Mouse (Mus musculus): ENCODE data around the gene Tex13b. TPM values are rescaled to one million over a fixed set of nuclear protein-coding genes. Genes with fewer than 3 reads are reported as not detected.

Gene Tex13b
- polyA plus RNA-seq, 1 experiment from 2014 or later = not detected

GRCm38 (mm10) chrX:140822295-140822694 is 9.1 kb upstream of the Tex13b start:
- H3K9me3 ChIP-seq (ENCODE audit: control insufficient read depth, low read length) = no peaks in the 10 kb centered on the region
- WGBS = 61% methylated on average over 17 of the region's 17 CpGs
- no peak overlapping the region for H3K27ac ChIP-seq (ENCODE audit: low read length)
- no peaks in the 10 kb centered on the region for H3K4me1 ChIP-seq (replicated peaks; ENCODE audit: control insufficient read depth, insufficient read depth, low read length)
- H3K9ac ChIP-seq (ENCODE audit: low read length) = no peak overlapping the region
- H3K4me2 ChIP-seq (ENCODE audit: low read depth, low read length) = peak overlapping the region; percentile 27
- H3K4me3 ChIP-seq (ENCODE audit: low read length) = no peak overlapping the region
- ATAC-seq (ENCODE audit: low read depth) = no peak
- H3K27me3 ChIP-seq (ENCODE audit: control insufficient read depth, insufficient read depth, low read depth, low read length) = no peaks in the 10 kb centered on the region
- no peaks in the 10 kb centered on the region for H3K36me3 ChIP-seq (ENCODE audit: control insufficient read depth, insufficient read depth, low read length)

GRCm38 (mm10) chrX:140805340-140805739 is 7.9 kb downstream of the Tex13b start:
- H3K4me3 ChIP-seq (ENCODE audit: low read length) = no peak overlapping the region
- ATAC-seq (ENCODE audit: low read depth) = peak; percentile 82
- H3K9ac ChIP-seq (ENCODE audit: low read length) = no peak overlapping the region
- no peaks in the 10 kb centered on the region for H3K27me3 ChIP-seq (ENCODE audit: control insufficient read depth, insufficient read depth, low read depth, low read length)
- H3K4me1 ChIP-seq (replicated peaks; ENCODE audit: control insufficient read depth, insufficient read depth, low read length) = no peaks in the 10 kb centered on the region
- no peak overlapping the region for H3K27ac ChIP-seq (ENCODE audit: low read length)
- WGBS = 66% methylated on average over 2 of the region's 2 CpGs
- H3K4me2 ChIP-seq (ENCODE audit: low read depth, low read length) = no peak overlapping the region
- no peaks in the 10 kb centered on the region for H3K9me3 ChIP-seq (ENCODE audit: control insufficient read depth, low read length)
- no peaks in the 10 kb centered on the region for H3K36me3 ChIP-seq (ENCODE audit: control insufficient read depth, insufficient read depth, low read length)

- H3K27ac ChIP-seq (ENCODE audit: low read length) = no peak overlapping the region
- H3K9ac ChIP-seq (ENCODE audit: low read length) = no peak overlapping the region
- no peak for ATAC-seq (ENCODE audit: low read depth)
- no peaks in the 10 kb centered on the region for H3K36me3 ChIP-seq (ENCODE audit: control insufficient read depth, insufficient read depth, low read length)
- 10% methylated on average over 1 of the region's 1 CpGs for WGBS
- H3K27me3 ChIP-seq (ENCODE audit: control insufficient read depth, insufficient read depth, low read depth, low read length) = no peaks in the 10 kb centered on the region; the same call in 1 of the 2 replicates
- H3K4me3 ChIP-seq (ENCODE audit: low read length) = no peak overlapping the region
- H3K4me2 ChIP-seq (ENCODE audit: low read depth, low read length) = no peak overlapping the region
- H3K4me1 ChIP-seq (replicated peaks; ENCODE audit: control insufficient read depth, insufficient read depth, low read length) = no peaks in the 10 kb centered on the region
- H3K9me3 ChIP-seq (ENCODE audit: control insufficient read depth, low read length) = no peaks in the 10 kb centered on the region
Observed at GRCm38 (mm10) chrX:140769794-140770193, 43.4 kb downstream of the Tex13b start.

Other genes with a start within 250 kb of the Tex13b start
- 119 and 129 TPM in 2 replicates for gene Tsc22d3, start 212.8 kb downstream of the Tex13b start, polyA plus RNA-seq (2015; fragmentation: Nextera tagmentation; extraction: Ambion mirVana)
- 6.2 and 7.5 TPM in 2 replicates for gene Mid2, start 148.8 kb downstream of the Tex13b start, polyA plus RNA-seq (2015; fragmentation: Nextera tagmentation; extraction: Ambion mirVana)
- 0.15 and 0.20 TPM in 2 replicates for gene Vsig1, start 94.2 kb upstream of the Tex13b start, polyA plus RNA-seq (2015; fragmentation: Nextera tagmentation; extraction: Ambion mirVana)
- gene Psmd10, start 143.3 kb upstream of the Tex13b start, polyA plus RNA-seq (2015; fragmentation: Nextera tagmentation; extraction: Ambion mirVana) = 49.6 and 50.0 TPM in 2 replicates
- gene Atg4a, start 143.5 kb upstream of the Tex13b start, polyA plus RNA-seq (2015; fragmentation: Nextera tagmentation; extraction: Ambion mirVana) = 17.3 and 19.8 TPM in 2 replicates

Measured in lung, embryonic 16.5 days (tissue).